Mouse (Mus musculus) small intestine, adult 2 months (tissue): ENCODE measurements at regions not wholly inside any gene's neighbourhood (a gene's known extent, or its start where the extent isn't known, plus 50 kb on each side); places are given as distances from the start of the nearest gene placed in this dataset.

ENCODE experiments used
- CTCF ChIP-seq: fragments of 200-500 bp; IDR thresholded peaks from 2 replicates; pipeline ENCODE4 v1.5.1; 2012; ENCODE audit warnings: low read depth, mild to moderate bottlenecking, control low read depth, inconsistent platforms, low read length, moderate library complexity, mixed read lengths; ENCODE audit not compliant: insufficient replicate concordance, insufficient read length; ENCODE audit errors: extremely low read depth
- POLR2A ChIP-seq: fragments of 200-500 bp; IDR thresholded peaks from 2 replicates; pipeline ENCODE4 v1.6.1; 2012; ENCODE audit warnings: low read depth, mild to moderate bottlenecking, control low read depth, inconsistent platforms, low read length, moderate library complexity

- TF ChIP-seq CTCF (no peak), POLR2A (no peak)
Observed at GRCm38 (mm10) chr8:87228777-87229176, 243.6 kb downstream of the Cbln1 start.
